In the genomic region with DNA sequence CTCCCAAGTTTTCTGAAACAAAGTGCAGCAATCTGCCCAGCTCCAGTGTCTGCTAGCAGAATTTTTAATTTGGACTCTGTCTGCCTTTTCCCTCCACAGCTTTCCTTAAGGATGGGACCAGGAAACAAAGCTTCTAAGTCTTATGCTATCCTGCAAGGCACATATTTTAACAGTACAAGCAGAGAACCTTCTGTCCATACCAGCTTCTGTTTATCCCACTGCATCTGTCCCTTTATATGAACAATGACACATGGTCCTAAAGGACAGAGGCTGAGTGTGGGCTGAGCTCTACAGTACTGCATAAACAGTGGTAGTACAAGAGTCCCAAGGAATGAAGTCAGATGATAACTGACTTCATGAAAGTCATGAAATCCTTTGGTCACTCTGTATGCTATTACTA, we compare ENCODE assay signal across 12 mouse cellular contexts.
"Had no signal": no experiment of that assay in that cellular context is flagged by ENCODE, and none has a peak within 500 bp of the region (broad histone marks: within the 10 kb centered on the region; RNA-seq: fewer than 3 reads in every experiment).

No protein-coding gene starts in this region.

- DNase-seq: kidney, adult 2 months; kidney, postnatal 36 days; liver, embryonic 13.5 days; lung, adult 2 months; lung, postnatal 14 days; lung, postnatal 4 days; midbrain, embryonic 14.5 days; right cerebral cortex, postnatal 14 days; right cerebral cortex, postnatal 4 days; thymus, adult 2 months; thymus, postnatal 14 days; thymus, postnatal 4 days had no signal
